Mouse (Mus musculus): ENCODE measurements around the gene Tctn1. TPM values are rescaled to one million over a fixed set of nuclear protein-coding genes. Genes with fewer than 3 reads are reported as not detected.

Gene Tctn1
- polyA plus RNA-seq, 1 experiment from 2014 or later: 6.2 TPM

- H3K4me1 ChIP-seq (ENCODE audit: control insufficient read depth, insufficient read depth, low read length): peaks cover 9% of the 10 kb centered on the region; the same call in 1 of the 2 replicates
- no peak overlapping the region for H3K4me2 ChIP-seq (ENCODE audit: low read length)
- peaks cover 5% of the 10 kb centered on the region; the same call in 1 of the 2 replicates for H3K36me3 ChIP-seq (ENCODE audit: control insufficient read depth, insufficient read depth, low read length)
- H3K9ac ChIP-seq (replicated peaks; ENCODE audit: low read length): no peak overlapping the region
- DNase-seq (peak; percentile 24), ATAC-seq (ENCODE audit: low FRiP score, low TSS enrichment) (no peak)
- H3K27me3 ChIP-seq (ENCODE audit: control insufficient read depth, insufficient read depth, low read length): no peaks in the 10 kb centered on the region
- no peaks in the 10 kb centered on the region for H3K9me3 ChIP-seq (ENCODE audit: control insufficient read depth, low read length)
- 62% methylated on average over 3 of the region's 3 CpGs for WGBS
- H3K4me3 ChIP-seq (replicated peaks; ENCODE audit: low read depth, low read length): no peak overlapping the region
- no peak overlapping the region for H3K27ac ChIP-seq (replicated peaks; ENCODE audit: low read depth, low read length)
These were observed 927 bp upstream of the Tctn1 start for GRCm38 (mm10) chr5:122265187-122265586.

- no peak overlapping the region for H3K4me3 ChIP-seq (replicated peaks; ENCODE audit: low read depth, low read length)
- H3K27me3 ChIP-seq (ENCODE audit: control insufficient read depth, insufficient read depth, low read length): no peaks in the 10 kb centered on the region
- 56% methylated on average over 7 of the region's 7 CpGs for WGBS
- no peaks in the 10 kb centered on the region for H3K9me3 ChIP-seq (ENCODE audit: control insufficient read depth, low read length)
- no peak for ATAC-seq (ENCODE audit: low FRiP score, low TSS enrichment)
- H3K27ac ChIP-seq (replicated peaks; ENCODE audit: low read depth, low read length): no peak overlapping the region
- H3K4me1 ChIP-seq (ENCODE audit: control insufficient read depth, insufficient read depth, low read length): peaks cover 9% of the 10 kb centered on the region; the same call in 1 of the 2 replicates
- DNase-seq: no peak
- H3K9ac ChIP-seq (replicated peaks; ENCODE audit: low read length): 0 out of 2 replicates have a peak overlapping the region, but pooled peaks have one; percentile 12
- H3K4me2 ChIP-seq (ENCODE audit: low read length): peak overlapping the region; percentile 25; the same call in 1 of the 2 replicates
- H3K36me3 ChIP-seq (ENCODE audit: control insufficient read depth, insufficient read depth, low read length): peaks cover 32% of the 10 kb centered on the region
These were observed 2.2 kb downstream of the Tctn1 start for GRCm38 (mm10) chr5:122262104-122262503.

DNA sequence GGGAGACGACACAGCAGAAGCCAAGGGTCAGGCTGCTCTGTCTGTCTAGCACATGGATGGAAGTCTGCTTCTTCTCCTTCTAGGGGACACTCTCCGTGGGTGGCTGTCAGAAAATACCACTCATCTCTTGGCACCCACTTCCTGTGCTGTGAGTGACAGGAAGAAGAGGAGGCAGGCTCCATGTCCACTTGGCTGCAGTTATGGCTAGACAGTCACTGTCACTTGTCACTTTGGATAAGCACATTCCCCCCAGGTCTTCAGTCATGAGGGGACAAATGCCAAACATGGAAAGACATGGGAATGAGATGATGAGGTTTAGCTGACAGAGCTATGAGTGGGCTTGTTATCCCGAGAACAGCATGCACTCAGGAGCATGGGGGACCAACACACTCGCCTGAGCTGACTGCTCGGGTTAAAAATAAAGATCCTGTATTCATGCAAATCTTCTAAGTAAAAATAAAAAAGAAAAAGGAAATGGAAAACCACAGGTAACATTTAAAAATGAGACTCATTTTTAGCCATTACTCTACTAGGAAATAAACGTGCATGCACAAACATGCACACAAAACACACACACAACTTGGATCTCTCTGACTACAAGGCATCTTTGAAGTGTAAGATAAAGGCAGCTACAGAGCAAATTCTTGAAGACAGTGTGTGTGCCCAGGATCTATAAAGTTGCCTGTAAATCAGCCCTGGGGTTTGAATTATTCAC is 6.1 kb downstream of the Tctn1 start:
- no peak for ATAC-seq (ENCODE audit: low FRiP score, low TSS enrichment)
- Histone ChIP-seq H3K9ac (replicated peaks; ENCODE audit: low read length) (no peak overlapping the region), H3K27me3 (ENCODE audit: control insufficient read depth, insufficient read depth, low read length) (no peaks in the 10 kb centered on the region), H3K4me3 (replicated peaks; ENCODE audit: low read depth, low read length) (no peak overlapping the region), H3K27ac (replicated peaks; ENCODE audit: low read depth, low read length) (no peak overlapping the region), H3K36me3 (ENCODE audit: control insufficient read depth, insufficient read depth, low read length) (peaks cover 67% of the 10 kb centered on the region), H3K4me2 (ENCODE audit: low read length) (no peak overlapping the region), H3K4me1 (ENCODE audit: control insufficient read depth, insufficient read depth, low read length) (peaks cover 3% of the 10 kb centered on the region; the same call in 1 of the 2 replicates), H3K9me3 (ENCODE audit: control insufficient read depth, low read length) (no peaks in the 10 kb centered on the region)
- no peak for DNase-seq
- WGBS: 89% methylated on average over 6 of the region's 6 CpGs

GRCm38 (mm10) chr5:122251895-122252606 is 12.2 kb downstream of the Tctn1 start:
- DNase-seq (no peak), ATAC-seq (ENCODE audit: low FRiP score, low TSS enrichment) (no peak)
- Histone ChIP-seq H3K27me3 (ENCODE audit: control insufficient read depth, insufficient read depth, low read length) (no peaks in the 10 kb centered on the region), H3K36me3 (ENCODE audit: control insufficient read depth, insufficient read depth, low read length) (peaks cover 84% of the 10 kb centered on the region), H3K4me1 (ENCODE audit: control insufficient read depth, insufficient read depth, low read length) (no peaks in the 10 kb centered on the region), H3K27ac (replicated peaks; ENCODE audit: low read depth, low read length) (no peak overlapping the region), H3K4me3 (replicated peaks; ENCODE audit: low read depth, low read length) (no peak overlapping the region), H3K4me2 (ENCODE audit: low read length) (no peak overlapping the region), H3K9ac (replicated peaks; ENCODE audit: low read length) (no peak overlapping the region), H3K9me3 (ENCODE audit: control insufficient read depth, low read length) (no peaks in the 10 kb centered on the region)
- 91% methylated on average over 17 of the region's 17 CpGs for WGBS

DNA sequence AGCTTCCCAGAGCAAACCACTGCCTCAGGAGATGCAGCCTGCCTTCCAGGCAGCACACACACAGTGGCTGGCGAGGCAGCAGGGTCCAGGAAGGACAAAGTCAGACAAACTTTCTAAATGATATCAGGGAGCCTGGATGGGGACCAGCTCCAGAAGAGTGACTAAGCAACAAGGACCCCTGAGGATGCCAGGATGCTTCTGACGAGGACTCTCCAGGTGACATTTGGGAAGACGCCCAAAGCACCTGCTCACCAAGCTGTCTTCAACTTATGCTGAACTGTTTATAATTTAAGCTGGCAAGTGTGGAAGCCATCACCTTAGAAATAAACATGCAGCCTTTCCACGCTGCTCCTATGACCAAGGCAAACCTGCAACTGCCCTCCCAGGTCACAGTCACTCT is 15.0 kb downstream of the Tctn1 start:
- H3K9me3 ChIP-seq (ENCODE audit: control insufficient read depth, low read length): no peaks in the 10 kb centered on the region
- no peak overlapping the region for H3K9ac ChIP-seq (replicated peaks; ENCODE audit: low read length)
- H3K36me3 ChIP-seq (ENCODE audit: control insufficient read depth, insufficient read depth, low read length): peaks cover 64% of the 10 kb centered on the region
- H3K27ac ChIP-seq (replicated peaks; ENCODE audit: low read depth, low read length): no peak overlapping the region
- ATAC-seq (ENCODE audit: low FRiP score, low TSS enrichment) (no peak), DNase-seq (no peak)
- H3K4me1 ChIP-seq (ENCODE audit: control insufficient read depth, insufficient read depth, low read length): no peaks in the 10 kb centered on the region
- WGBS: 91% methylated on average over 4 of the region's 4 CpGs
- no peak overlapping the region for H3K4me3 ChIP-seq (replicated peaks; ENCODE audit: low read depth, low read length)
- H3K4me2 ChIP-seq (ENCODE audit: low read length): no peak overlapping the region
- no peaks in the 10 kb centered on the region for H3K27me3 ChIP-seq (ENCODE audit: control insufficient read depth, insufficient read depth, low read length)

DNA sequence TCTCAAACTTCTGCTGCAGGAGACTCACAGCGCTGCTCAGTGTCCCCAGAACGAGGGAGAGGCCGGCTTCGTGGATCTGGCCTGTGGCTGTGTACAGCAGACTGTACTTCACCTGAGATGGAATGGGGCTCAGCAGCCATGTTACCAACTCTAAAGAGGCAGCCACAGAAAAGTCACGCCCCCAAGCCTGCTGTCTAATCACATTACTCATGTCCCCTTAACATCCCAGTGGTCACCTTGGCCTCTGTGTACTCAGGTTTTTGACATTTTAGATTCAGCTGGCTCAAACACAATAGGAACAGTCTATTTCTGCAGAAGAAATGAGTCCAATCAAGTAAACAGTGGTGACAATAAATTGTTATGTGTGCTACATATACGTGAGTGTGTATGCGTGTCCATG is 16.3 kb downstream of the Tctn1 start:
- Histone ChIP-seq H3K4me1 (ENCODE audit: control insufficient read depth, insufficient read depth, low read length) (no peaks in the 10 kb centered on the region), H3K4me3 (replicated peaks; ENCODE audit: low read depth, low read length) (no peak overlapping the region), H3K4me2 (ENCODE audit: low read length) (no peak overlapping the region), H3K9ac (replicated peaks; ENCODE audit: low read length) (no peak overlapping the region), H3K27me3 (ENCODE audit: control insufficient read depth, insufficient read depth, low read length) (no peaks in the 10 kb centered on the region), H3K9me3 (ENCODE audit: control insufficient read depth, low read length) (no peaks in the 10 kb centered on the region), H3K27ac (replicated peaks; ENCODE audit: low read depth, low read length) (no peak overlapping the region), H3K36me3 (ENCODE audit: control insufficient read depth, insufficient read depth, low read length) (peaks cover 55% of the 10 kb centered on the region)
- 95% methylated on average over 7 of the region's 7 CpGs for WGBS
- DNase-seq (no peak), ATAC-seq (ENCODE audit: low FRiP score, low TSS enrichment) (no peak)

DNA sequence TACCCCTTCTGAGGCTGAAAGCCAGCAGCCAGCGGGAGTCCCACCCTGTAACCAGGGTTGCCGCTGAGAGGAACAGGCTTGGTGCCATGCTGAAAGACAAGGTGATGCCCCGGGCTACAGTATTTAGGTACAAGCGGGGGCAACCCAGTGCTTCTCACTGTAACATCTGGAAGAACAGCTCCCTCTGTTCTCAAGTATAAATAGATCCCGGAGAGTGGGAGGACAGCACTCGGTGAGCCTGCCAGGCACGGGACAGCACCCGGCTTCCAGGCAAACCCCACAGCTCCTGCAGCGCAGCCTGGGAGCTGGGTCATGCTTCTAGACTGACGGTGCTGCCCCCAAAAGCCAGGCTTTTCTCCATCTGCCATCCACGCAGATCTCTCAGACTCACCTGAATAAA is 16.7 kb downstream of the Tctn1 start:
- Histone ChIP-seq H3K27me3 (ENCODE audit: control insufficient read depth, insufficient read depth, low read length) (no peaks in the 10 kb centered on the region), H3K4me2 (ENCODE audit: low read length) (no peak overlapping the region), H3K36me3 (ENCODE audit: control insufficient read depth, insufficient read depth, low read length) (peaks cover 57% of the 10 kb centered on the region), H3K9me3 (ENCODE audit: control insufficient read depth, low read length) (no peaks in the 10 kb centered on the region), H3K4me1 (ENCODE audit: control insufficient read depth, insufficient read depth, low read length) (no peaks in the 10 kb centered on the region), H3K4me3 (replicated peaks; ENCODE audit: low read depth, low read length) (no peak overlapping the region), H3K9ac (replicated peaks; ENCODE audit: low read length) (no peak overlapping the region), H3K27ac (replicated peaks; ENCODE audit: low read depth, low read length) (no peak overlapping the region)
- ATAC-seq (ENCODE audit: low FRiP score, low TSS enrichment): no peak
- no peak for DNase-seq
- WGBS: 93% methylated on average over 11 of the region's 11 CpGs

- Histone ChIP-seq H3K4me2 (ENCODE audit: low read length) (no peak overlapping the region), H3K4me1 (ENCODE audit: control insufficient read depth, insufficient read depth, low read length) (no peaks in the 10 kb centered on the region), H3K27me3 (ENCODE audit: control insufficient read depth, insufficient read depth, low read length) (no peaks in the 10 kb centered on the region), H3K9ac (replicated peaks; ENCODE audit: low read length) (no peak overlapping the region), H3K27ac (replicated peaks; ENCODE audit: low read depth, low read length) (no peak overlapping the region), H3K9me3 (ENCODE audit: control insufficient read depth, low read length) (no peaks in the 10 kb centered on the region), H3K36me3 (ENCODE audit: control insufficient read depth, insufficient read depth, low read length) (peaks cover 57% of the 10 kb centered on the region), H3K4me3 (replicated peaks; ENCODE audit: low read depth, low read length) (no peak overlapping the region)
- ATAC-seq (ENCODE audit: low FRiP score, low TSS enrichment) (no peak), DNase-seq (no peak)
- WGBS: 91% methylated on average over 10 of the region's 10 CpGs
These were observed 17.6 kb downstream of the Tctn1 start for GRCm38 (mm10) chr5:122246547-122247167.

All from midbrain, embryonic 14.5 days (tissue).